Mouse (Mus musculus) olfactory bulb, adult 2 months (tissue): Measurements from ENCODE around the gene Ppid. TPM values are rescaled to one million over a fixed set of nuclear protein-coding genes. Genes with fewer than 3 reads are reported as not detected.

Experiments
- H3K27ac ChIP-seq: fragments of 200-500 bp; 2 replicates; pipeline ENCODE4 v1.5.1; 2012; ENCODE audit warnings: low read depth, low read length; ENCODE audit not compliant: insufficient read depth
- H3K4me1 ChIP-seq: fragments of 200-500 bp; 2 replicates; pipeline ENCODE4 v1.6.1; 2012; ENCODE audit warnings: low read length; ENCODE audit not compliant: control insufficient read depth, insufficient read depth
- H3K4me3 ChIP-seq: fragments of 200-500 bp; 2 replicates; pipeline ENCODE4 v1.5.1; 2012; ENCODE audit warnings: mild to moderate bottlenecking, low read depth, low read length, moderate library complexity; ENCODE audit not compliant: insufficient read depth
- CTCF ChIP-seq: fragments of 200-500 bp; IDR thresholded peaks from 2 replicates; pipeline ENCODE4 v1.5.1; 2012; ENCODE audit warnings: low read depth, mild to moderate bottlenecking, low read length, moderate library complexity; ENCODE audit not compliant: insufficient read depth
- POLR2A ChIP-seq: fragments of 200-500 bp; IDR thresholded peaks from 2 replicates; pipeline ENCODE4 v1.6.1; 2012; ENCODE audit warnings: mild to moderate bottlenecking, low read depth, low read length, moderate library complexity; ENCODE audit not compliant: insufficient read depth
- WGBS: fragments of 180-500 bp; shearing (Covaris S2); methylation state at CpG from one replicate; pipeline ENCODE4 v1.1.7; 2018; 5-methylcytosine and 5-hydroxymethylcytosine counted together
- polyA plus RNA-seq: library from polyadenylated mRNA; stranded (reverse); fragments of >200 nt; gene quantifications from 2 replicates; pipeline ENCODE4 v1.2.4, GENCODE M21; 2012; ENCODE audit warnings: low replicate concordance; ENCODE audit not compliant: missing spikeins, insufficient read depth, insufficient read length

Ppid gene
- polyA plus RNA-seq, 1 experiment, result not detected

DNA sequence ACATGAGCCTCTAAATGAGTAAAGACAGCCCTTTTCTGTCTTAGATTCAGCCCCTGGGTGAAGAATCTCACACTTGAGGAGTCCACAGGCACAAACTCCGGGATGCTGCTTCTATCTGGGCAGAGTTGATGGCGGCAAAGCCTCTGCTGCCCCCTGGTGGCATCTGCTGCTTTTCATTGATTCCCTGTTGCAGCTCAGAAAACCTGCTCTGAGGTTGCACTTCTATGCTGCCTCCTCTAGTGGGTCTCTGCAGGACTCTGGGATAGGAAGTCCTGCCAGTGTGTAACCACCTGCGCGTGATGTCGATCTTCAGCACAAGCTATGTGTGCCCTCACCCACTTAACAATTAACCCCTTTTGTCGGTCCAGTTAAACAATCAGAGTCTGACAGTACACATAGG lies 4.3 kb upstream of the Ppid start:
- Histone ChIP-seq H3K27ac (no peak overlapping the region), H3K4me1 (no peaks in the 10 kb centered on the region), H3K4me3 (no peak overlapping the region)
- TF ChIP-seq CTCF (peak; percentile 94), POLR2A (no peak)
- WGBS, result 2% methylated on average over 6 of the region's 6 CpGs

DNA sequence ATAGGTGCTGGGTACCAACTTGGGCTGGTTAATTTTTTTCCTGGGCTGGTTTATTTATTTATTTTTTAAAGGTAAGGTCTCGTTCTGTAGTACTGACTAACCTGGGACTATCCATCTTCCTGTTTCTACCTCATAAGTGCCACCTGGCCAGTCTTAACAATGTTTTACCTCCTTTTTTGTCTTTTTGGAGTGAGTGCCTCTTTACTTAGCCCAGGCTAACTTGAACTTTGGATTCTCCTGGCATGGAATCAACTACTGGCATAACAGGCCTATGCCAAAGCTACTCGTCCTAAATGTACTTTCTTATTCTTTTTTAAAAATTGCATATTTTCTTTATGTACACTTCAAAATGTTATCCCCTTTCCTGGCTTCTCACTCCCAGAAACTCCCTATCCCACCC lies 1.5 kb upstream of the Ppid start:
- TF ChIP-seq POLR2A, result no peak
- no peak for TF ChIP-seq CTCF
- WGBS, result 80% methylated on average over 2 of the region's 2 CpGs

DNA sequence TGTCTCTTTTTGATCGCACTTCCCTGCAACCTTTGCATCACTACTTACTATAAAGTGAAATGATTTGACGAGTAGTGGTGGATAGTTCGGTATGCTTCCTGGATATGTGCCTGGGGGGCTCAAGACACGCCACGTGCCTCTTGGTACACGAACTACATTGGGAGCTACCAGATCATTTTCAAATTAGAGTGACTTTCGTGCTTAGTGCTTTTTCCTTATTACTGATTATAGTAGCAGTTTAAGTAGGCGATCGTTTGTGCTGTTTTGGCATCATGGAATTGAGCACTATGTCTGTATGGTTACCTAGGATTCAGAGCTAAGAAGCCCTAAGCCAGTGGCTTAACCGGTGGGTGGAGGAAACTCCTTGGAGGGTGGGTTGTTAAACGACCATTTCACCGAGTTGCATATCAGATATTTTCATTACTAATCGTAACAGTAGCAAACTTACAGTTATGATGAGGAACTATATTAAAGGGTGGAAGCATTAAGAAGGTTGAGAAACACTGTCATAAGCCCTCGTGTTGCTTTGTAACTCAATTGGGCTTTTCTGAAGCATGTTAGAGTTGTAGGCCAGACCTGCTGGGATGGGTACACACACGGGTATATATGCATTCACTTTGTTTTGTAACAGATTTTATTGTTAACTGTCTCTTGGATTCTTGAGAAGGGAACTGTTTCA lies 790 bp downstream of the Ppid start:
- H3K4me3 ChIP-seq, result peak overlapping the region; percentile 88
- no peak overlapping the region for H3K27ac ChIP-seq
- H3K4me1 ChIP-seq, result no peaks in the 10 kb centered on the region
- 3% methylated on average over 15 of the region's 15 CpGs for WGBS
- TF ChIP-seq POLR2A, result no peak
- TF ChIP-seq CTCF, result no peak

More for the DNA sequence above, 1.5 kb upstream of the Ppid start:
- H3K4me3 ChIP-seq, result no peak overlapping the region
- no peak overlapping the region for H3K27ac ChIP-seq
- H3K4me1 ChIP-seq, result no peaks in the 10 kb centered on the region

DNA sequence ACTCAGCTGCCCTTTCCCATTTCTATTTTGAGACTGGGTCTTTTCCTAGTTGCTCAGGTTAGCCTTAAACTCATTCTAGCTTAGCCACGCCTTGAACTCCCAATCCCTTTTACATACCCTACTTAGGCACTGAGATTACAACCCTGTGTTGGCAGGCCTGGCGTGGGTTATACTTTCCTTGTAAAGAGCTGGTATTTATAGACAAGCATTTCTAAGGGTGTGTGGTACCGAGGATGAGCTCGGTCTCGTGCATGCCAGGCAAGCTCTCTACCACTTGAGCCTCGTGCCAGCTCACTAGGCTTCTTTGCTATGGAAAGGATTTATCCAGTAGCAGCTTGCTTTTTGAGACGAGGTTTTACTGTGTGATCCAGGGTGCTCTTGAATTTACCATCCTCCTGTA lies 4.3 kb downstream of the Ppid start:
- TF ChIP-seq CTCF (no peak), POLR2A (no peak)
- Histone ChIP-seq H3K4me3 (no peak overlapping the region), H3K27ac (no peak overlapping the region), H3K4me1 (no peaks in the 10 kb centered on the region)
- 62% methylated on average over 7 of the region's 7 CpGs for WGBS

DNA sequence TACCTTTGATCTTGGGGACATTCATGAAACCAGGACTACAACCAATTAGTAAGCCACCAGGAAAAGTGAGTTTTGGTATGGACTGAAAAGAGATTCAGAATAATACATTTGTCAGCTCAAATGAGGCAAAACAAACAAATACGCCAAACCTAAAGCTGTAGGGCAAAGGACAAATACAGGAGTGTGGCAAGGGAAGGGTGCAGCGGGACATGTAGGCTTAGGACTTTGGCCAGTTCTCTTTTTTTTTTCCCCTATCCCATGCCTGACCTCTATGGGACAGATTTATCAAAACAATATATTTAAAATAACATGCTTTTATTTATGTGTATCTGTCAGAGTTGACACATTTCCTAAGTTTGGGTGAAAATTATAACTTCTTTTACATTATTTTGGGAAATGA lies 18.7 kb downstream of the Ppid start:
- WGBS, result 97% methylated on average over 2 of the region's 2 CpGs
- H3K4me3 ChIP-seq, result no peak overlapping the region

DNA sequence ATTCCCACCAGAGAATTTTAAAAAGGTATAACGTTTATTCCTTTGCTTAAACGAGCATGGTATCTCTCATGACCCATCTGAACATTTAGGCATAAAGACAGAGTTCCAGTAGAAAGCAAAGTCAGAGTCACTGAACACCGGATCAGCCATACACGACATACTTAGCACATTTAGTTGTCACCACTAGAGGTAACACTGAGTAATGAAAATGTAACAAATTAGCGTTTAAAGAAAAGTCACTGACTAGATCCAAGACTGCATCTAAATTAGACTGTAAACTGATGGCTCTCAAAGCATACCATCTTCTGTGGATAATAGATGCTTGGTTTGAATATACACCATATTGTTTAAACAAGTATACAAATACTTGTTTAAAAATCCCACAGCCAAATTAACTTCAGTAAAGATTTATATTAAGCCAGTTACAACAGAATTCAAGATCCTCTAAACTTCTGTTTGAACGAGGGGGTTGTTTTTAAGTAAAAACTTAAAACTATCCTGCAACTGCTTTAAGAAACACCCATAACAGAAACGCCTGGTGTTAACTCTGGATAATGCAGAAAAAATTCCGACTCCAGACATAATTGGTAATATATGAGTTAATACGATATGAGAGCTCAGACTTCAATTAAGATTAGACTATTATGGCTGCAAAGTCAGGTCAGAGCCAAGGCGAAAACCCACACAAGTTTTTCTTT lies 36.5 kb downstream of the Ppid start:
- WGBS, result 7% methylated on average over 10 of the region's 10 CpGs
- peaks cover 2% of the 10 kb centered on the region; the same call in 1 of the 2 replicates for H3K4me1 ChIP-seq
- H3K4me3 ChIP-seq, result peak overlapping the region; percentile 59
- TF ChIP-seq POLR2A, result no peak
- no peak for TF ChIP-seq CTCF
- H3K27ac ChIP-seq, result no peak overlapping the region

More for the DNA sequence above, 18.7 kb downstream of the Ppid start:
- H3K27ac ChIP-seq, result no peak overlapping the region
- TF ChIP-seq POLR2A (no peak), CTCF (no peak)
- H3K4me1 ChIP-seq, result no peaks in the 10 kb centered on the region

DNA sequence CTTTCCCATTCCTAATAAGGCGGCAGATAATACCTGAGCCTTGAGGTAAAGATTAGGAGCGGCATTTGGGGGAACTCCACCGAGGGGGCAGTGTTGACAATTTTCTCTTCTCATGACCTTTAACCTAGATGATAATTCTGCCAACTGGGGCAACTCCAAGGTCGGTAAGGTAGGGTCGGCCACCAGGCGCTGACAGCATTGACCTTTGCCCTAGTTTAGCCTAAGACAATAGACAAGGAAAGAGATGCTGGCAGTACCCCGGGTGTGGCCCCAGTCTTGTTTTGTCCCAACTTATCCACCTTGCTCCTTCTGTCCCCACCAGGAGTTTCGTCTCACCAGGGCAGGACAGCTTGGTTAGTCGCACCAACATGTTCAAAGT lies 37.0 kb downstream of the Ppid start:
- TF ChIP-seq POLR2A (no peak), CTCF (no peak)
- Histone ChIP-seq H3K4me3 (peak overlapping the region; percentile 59), H3K27ac (no peak overlapping the region), H3K4me1 (peaks cover 2% of the 10 kb centered on the region; the same call in 1 of the 2 replicates)
- WGBS, result under 1% methylated on average over 9 of the region's 9 CpGs

DNA sequence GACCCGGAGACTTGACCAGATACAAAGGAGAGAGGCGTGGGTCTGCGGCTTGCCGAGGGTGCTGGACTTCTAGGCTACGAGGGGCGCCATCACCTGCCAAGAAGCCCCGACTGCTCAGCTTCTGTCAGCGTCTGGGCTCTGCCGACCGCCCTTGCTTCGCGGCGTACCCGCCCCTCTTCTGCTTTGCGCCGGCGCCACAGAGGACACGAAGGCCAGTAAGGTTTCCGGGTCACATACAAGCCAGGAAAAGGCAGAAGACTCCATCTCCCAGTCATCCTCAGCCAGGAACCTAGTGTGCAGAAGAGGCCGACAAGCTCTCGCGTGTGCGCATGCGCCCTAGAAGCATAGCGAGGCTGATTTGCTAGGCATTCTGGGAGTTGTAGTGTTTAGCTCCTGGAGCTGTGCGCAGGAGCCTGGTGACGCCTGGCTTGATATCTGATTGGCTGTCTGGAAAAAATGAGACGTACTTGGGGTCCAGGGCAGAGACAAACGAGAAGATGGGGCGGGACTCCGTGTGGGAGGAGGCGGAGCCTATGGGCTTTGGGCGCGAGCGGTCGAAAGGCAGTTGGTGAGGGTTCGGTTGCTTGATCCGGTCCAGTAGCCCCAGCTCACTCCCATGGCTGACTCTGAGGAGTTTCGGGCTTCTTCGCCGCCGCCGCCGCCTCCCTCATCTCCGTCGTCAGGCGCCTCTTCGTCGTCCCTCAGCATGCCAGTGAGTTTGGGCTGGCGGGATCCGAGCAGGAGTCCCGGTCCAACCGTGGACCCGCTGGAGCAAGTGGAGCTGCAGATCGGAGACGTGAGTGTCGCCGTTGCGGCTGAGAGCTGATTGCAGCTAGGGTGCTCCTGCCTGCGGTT lies 37.6 kb downstream of the Ppid start, which contains the start of gene 4930579G24Rik:
Gene 4930579G24Rik, plus strand, starts transcription at position 519 of the 855 bp plus-strand sequence.
- TF ChIP-seq POLR2A (peak; percentile 85), CTCF (no peak)
- peak within 1 kb of the TSS; percentile 74 for H3K4me3 ChIP-seq
- no peak within 1 kb of the TSS for H3K27ac ChIP-seq
- under 1% methylated on average over 60 of the region's 60 CpGs for WGBS
- peaks cover 2% of the 10 kb centered on the region; the same call in 1 of the 2 replicates for H3K4me1 ChIP-seq
